Mouse (Mus musculus): ENCODE data around the gene Naa16.

Gene Naa16

DNA sequence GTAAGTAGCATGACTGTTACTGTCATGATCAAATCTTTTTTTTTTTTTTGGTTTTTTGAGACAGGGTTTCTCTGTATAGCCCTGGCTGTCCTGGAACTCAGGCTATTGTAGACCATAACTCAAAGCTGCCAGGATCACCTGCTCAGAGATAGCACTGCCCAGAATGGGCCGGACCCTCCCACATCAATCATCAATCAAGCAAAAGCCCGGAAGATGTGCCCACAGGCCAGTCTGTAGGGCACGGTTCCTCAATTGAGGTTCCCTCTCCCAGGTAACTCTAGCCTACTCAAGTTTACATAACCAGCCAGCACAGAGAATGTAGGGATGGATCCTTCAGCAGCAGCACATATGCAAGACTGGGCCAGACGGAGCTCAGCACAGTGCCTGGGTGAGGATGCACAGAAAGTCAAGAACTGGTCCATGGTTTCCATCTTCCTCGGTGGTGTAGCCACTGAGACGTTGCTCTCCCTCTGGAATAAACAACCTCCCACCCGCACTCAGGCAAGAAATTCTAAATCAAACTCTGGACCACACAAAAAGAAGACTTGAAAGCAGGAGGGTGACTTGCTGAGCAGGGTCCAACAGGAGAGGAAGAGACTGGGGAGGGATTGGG is 103.2 kb downstream of the Naa16 start:
- in situ Hi-C loops (cut with MboI; ENCODE audit: low pct_unique_long_range_greater_than_20kb in 1 of 2, low sequenced_read_pairs in 2 of 2, unreplicated experiment in 1 of 2) = no loop called here

DNA sequence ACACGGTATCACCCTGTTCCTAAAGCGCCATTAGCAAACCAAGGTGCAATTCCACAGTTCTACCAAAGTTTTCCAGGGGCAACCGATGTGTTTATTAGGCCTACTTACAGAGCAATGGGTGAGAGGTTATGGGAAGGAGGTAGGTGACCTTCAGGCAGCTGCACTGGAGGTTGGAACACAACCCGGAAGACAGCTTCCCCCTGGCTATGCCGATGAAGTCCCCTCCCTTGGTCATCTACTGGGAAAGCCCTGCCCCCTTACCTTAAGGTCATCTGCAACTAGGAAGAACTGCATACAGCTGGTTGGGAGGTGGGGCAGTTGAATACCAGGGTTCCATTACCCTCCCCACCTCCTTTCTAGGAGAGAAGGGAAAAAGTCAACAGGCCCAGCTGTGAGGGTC is 105.0 kb downstream of the Naa16 start:
- in situ Hi-C loops (cut with MboI; ENCODE audit: low pct_unique_long_range_greater_than_20kb in 1 of 2, low sequenced_read_pairs in 2 of 2, unreplicated experiment in 1 of 2) = no loop called here

DNA sequence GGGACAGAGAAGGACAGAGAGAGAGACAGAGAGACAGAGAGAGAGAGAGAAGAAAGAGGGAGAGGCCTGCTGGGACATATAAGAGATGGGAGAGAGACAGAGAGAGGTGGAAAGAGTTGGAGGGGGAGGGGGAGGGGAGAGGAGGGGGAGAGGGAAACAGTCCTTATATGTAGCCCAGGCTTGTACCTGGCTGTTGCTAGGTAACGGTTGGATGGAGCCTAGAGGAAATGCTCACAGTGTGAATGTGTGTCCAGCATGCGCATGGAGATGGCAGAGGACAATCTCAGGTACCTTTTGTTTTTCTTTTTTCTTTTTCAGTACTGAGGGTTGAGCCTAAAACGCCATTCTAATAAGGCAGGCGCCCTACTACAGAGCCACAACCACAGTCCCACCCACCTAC is 106.0 kb downstream of the Naa16 start:
- in situ Hi-C loops (cut with MboI; ENCODE audit: low pct_unique_long_range_greater_than_20kb in 1 of 2, low sequenced_read_pairs in 2 of 2, unreplicated experiment in 1 of 2) = no loop called here

DNA sequence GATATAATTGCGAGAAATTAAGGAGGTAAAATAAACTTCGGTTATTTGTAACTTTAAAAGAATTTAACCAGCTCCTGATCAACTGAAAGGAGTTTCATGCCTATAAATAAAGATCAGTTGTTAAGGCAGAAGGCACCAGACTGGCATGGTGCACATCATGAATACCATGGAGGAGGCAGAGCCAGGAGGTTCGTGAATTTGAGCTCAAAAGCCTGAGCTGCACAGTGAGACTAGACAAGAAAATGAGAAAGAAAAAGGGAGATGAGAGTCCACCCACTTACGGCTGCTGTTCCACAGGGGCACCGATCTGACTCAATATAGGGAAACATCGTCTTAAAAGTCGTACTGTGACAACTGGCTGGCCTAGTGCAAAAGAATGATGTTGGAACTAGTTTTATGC is 106.6 kb downstream of the Naa16 start:
- in situ Hi-C loops (cut with MboI; ENCODE audit: low pct_unique_long_range_greater_than_20kb in 1 of 2, low sequenced_read_pairs in 2 of 2, unreplicated experiment in 1 of 2) = no loop called here

DNA sequence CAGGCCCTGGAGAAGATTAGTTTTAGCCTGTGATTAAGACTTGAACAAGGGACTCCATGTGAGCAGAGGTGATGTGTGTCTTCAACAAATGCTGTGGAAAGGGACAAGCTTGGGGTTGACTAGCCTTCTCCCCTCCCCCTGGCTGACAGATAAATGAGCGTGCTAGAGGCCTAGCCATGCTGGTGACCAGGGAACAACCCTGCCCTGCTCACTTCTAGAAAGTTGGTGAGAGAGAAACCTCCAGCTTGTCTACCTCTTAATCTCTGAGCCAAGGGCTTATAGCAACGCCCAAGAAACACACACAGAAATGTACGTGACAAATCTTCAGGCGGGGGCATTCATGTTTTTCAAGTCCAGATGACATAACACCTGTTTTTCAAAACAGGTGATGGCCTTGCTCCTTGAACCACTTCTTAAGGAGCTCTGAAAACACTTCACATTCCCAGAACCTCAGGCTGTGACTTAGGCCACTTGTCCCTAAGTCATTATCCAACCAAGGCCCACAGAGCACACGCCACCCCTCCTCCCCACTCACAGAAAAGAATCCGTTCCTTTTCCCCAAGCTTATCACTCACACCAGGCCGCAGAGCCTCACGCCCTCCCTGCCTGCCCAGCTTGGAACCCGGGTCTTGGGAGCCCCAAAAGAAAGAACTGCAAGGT is 108.6 kb downstream of the Naa16 start:
- in situ Hi-C loops (cut with MboI; ENCODE audit: low pct_unique_long_range_greater_than_20kb in 1 of 2, low sequenced_read_pairs in 2 of 2, unreplicated experiment in 1 of 2) = no loop called here

DNA sequence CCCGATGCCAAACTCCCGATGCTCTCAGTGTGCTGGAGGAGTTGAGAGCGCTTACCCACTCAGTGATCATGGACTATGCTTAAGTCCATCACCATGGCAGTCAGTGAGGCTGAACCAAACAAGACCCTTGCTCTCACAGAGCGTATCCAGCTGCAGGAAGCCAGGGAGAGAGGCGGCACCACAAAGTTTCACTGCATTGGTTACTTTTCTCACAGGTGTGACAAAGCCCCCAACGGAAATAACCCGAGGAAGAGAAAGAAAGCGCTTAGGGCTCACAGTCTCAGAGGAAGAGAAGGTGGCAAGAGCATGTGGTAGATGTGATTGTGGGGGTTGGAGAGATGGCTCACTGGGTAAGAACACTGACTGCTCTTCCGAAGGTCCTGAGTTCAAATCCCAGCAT is 110.1 kb downstream of the Naa16 start:
- in situ Hi-C loops (cut with MboI; ENCODE audit: low pct_unique_long_range_greater_than_20kb in 1 of 2, low sequenced_read_pairs in 2 of 2, unreplicated experiment in 1 of 2) = no loop called here

DNA sequence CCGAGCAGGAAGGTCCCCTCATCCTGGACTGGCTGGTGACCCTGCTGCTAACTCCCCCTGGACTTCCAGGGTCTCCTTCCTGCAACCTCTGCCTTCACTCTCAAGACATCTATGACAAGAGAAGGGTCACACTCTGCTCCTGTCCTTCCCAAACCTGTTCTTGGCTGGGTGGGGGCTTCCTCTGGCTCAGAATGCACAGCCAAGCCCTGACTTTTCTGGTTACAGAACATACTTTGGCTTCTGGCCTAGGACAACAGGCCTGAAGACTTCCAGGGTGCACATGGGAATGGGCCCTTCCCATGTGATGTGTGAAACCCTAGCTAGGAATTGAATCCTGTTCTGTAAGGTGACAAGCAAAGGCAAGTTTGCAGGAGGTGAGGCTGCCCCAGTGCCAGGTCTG is 111.1 kb downstream of the Naa16 start:
- in situ Hi-C loops (cut with MboI; ENCODE audit: low pct_unique_long_range_greater_than_20kb in 1 of 2, low sequenced_read_pairs in 2 of 2, unreplicated experiment in 1 of 2) = no loop called here

DNA sequence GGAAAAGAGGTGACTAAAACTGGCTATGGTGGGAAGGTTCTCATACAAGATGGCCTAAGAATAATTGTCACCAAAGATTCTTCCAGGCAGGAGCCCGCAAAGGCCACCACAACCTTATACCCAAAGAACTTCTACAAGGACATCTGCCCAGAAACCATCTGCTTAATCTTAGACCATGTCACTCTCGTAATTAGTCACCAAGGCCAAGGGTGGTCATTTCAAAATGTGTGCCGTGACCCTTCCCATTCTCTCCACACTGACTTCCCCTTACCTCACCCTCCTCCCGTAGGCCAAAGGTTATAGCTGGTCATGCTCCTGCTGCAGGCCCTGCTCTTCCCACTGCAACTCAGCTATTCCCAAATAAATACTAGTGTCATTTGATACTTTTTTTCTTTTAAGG is 111.7 kb downstream of the Naa16 start:
- in situ Hi-C loops (cut with MboI; ENCODE audit: low pct_unique_long_range_greater_than_20kb in 1 of 2, low sequenced_read_pairs in 2 of 2, unreplicated experiment in 1 of 2) = no loop called here

DNA sequence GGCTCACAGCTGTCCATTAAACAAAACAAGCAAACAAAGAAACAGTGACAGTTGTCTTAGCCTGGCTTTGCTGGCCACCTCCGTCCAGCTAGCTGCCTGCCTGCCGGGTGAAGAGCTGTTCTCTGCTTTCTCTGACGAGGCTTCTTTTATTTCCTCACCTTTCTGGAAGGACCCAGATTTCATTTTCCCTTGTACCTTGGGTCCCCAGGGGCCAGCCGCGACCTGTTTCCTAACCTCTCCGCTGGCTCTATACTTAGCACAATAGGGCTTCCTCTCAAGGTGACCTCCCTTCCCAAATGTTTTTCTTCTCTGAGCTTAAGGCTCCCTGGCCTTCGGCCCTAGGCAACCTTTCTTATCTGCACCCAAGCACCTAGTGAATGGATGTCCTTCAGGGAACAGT is 112.7 kb downstream of the Naa16 start:
- in situ Hi-C loops (cut with MboI; ENCODE audit: low pct_unique_long_range_greater_than_20kb in 1 of 2, low sequenced_read_pairs in 2 of 2, unreplicated experiment in 1 of 2) = no loop called here

DNA sequence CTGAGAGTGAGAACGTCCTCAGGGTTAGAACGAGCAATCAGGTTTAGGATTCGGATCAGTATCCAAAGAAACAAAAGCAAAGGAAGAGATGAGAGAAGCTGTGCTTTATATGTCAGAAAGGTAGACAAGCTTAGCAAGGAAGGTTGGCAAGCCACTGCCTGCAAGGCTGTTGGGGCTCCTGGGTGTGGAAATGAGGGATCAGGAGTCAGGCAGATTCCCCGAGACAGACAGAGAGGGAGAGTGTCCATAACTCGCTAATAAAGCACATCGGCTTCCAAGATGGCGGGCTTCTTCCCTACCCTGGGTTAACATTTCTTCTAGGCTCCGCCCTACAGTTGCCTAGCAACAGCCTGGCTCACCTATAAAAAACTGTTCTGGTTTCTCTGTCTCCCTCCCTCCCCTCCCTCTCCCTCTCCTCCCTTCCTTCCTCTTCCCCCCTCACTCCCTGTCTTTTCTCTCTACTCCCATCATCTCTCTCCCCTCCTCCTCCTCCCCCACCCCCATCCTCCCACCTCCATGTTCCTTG is 114.6 kb downstream of the Naa16 start:
- in situ Hi-C loops (cut with MboI; ENCODE audit: low pct_unique_long_range_greater_than_20kb in 1 of 2, low sequenced_read_pairs in 2 of 2, unreplicated experiment in 1 of 2) = no loop called here

DNA sequence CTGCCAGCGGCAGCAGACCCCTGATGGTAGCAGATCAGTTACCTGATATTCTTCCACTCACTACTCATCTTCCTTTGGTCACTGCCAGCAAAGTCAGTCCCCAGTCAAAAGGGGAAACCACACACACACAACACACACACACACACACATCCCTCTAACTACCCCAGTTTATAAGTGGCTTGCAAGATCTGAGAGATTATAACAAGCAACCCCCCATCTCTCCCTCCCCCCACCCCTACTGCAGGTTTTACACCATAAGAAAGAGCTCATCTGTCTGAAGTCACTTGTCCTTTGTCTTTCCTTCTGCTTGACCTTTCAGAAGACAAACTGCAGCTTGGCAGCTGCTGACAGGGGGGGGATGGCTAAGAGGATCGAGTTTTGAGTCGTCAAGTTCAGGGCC is 115.1 kb downstream of the Naa16 start:
- in situ Hi-C loops (cut with MboI; ENCODE audit: low pct_unique_long_range_greater_than_20kb in 1 of 2, low sequenced_read_pairs in 2 of 2, unreplicated experiment in 1 of 2) = no loop called here
